Mouse (Mus musculus) forebrain, embryonic 14.5 days (tissue): ENCODE measurements around the gene Il17re. TPM values are rescaled to one million over a fixed set of nuclear protein-coding genes. Genes with fewer than 3 reads are reported as not detected.

Experiments used
- ATAC-seq: fragments of 200-750 bp; cut with Nextera tagmentation; 2 replicates; pipeline ENCODE4 v1.8.0; 2017; ENCODE audit warnings: mild to moderate bottlenecking, moderate library complexity
- DNase-seq: peaks from one replicate; pipeline ENCODE4 v3.0.0-alpha.2; 2015; ENCODE audit warnings: low spot score
- H3K27ac ChIP-seq: fragments of 300-500 bp; sonication (generic); 2 replicates; pipeline ENCODE4 v1.5.1; 2014; ENCODE audit warnings: low read depth, mild to moderate bottlenecking, control low read depth, low read length, moderate library complexity
- H3K27me3 ChIP-seq: fragments of 300-500 bp; sonication (generic); replicated peaks from 2 replicates; pipeline ENCODE4 v1.6.1; 2014; ENCODE audit warnings: low read length, control low read depth, mixed read lengths; ENCODE audit not compliant: control insufficient read depth, insufficient read depth
- H3K36me3 ChIP-seq: fragments of 300-500 bp; sonication (generic); 2 replicates; pipeline ENCODE4 v1.6.1; 2014; ENCODE audit warnings: low read length, control low read depth; ENCODE audit not compliant: control insufficient read depth, insufficient read depth
- H3K4me1 ChIP-seq: fragments of 300-500 bp; sonication (generic); 2 replicates; pipeline ENCODE4 v1.6.1; 2014; ENCODE audit warnings: antibody characterized with exemption, low read length, control low read depth; ENCODE audit not compliant: control insufficient read depth, insufficient read depth
- H3K4me2 ChIP-seq: fragments of 300-500 bp; sonication (generic); 2 replicates; pipeline ENCODE4 v1.6.1; 2014; ENCODE audit warnings: mild to moderate bottlenecking, control low read depth, low read length
- H3K4me3 ChIP-seq: fragments of 300-500 bp; sonication (generic); 2 replicates; pipeline ENCODE4 v1.5.1; 2014; ENCODE audit warnings: low read depth, low read length, control low read depth
- H3K9ac ChIP-seq: fragments of 300-500 bp; sonication (generic); 2 replicates; pipeline ENCODE4 v1.6.1; 2014; ENCODE audit warnings: mild to moderate bottlenecking, low read length, control low read depth, moderate library complexity
- H3K9me3 ChIP-seq: fragments of 300-500 bp; sonication (generic); replicated peaks from 2 replicates; pipeline ENCODE4 v1.6.1; 2016; ENCODE audit warnings: low read length, control low read depth, mixed read lengths; ENCODE audit not compliant: control insufficient read depth
- WGBS: fragments of 180-500 bp; shearing (Covaris S2); extraction: QIAGEN DNeasy Blood & Tissue Kit; methylation state at CpG from one replicate; pipeline ENCODE4 v1.1.7; 2014; 5-methylcytosine and 5-hydroxymethylcytosine counted together
- polyA plus RNA-seq: library from polyadenylated mRNA; unstranded; fragments of >200 nt; fragmentation: Nextera tagmentation; extraction: Ambion mirVana; gene quantifications from 2 replicates; pipeline ENCODE4 v1.2.1, GENCODE M21; 2014

Il17re gene
- polyA plus RNA-seq, 1 experiment from 2014 or later: not detected

- Histone ChIP-seq H3K4me3 (no peak overlapping the region), H3K9me3 (no peaks in the 10 kb centered on the region), H3K9ac (no peak overlapping the region), H3K36me3 (no peaks in the 10 kb centered on the region), H3K27me3 (no peaks in the 10 kb centered on the region), H3K4me1 (no peaks in the 10 kb centered on the region), H3K27ac (no peak overlapping the region), H3K4me2 (no peak overlapping the region)
- WGBS: 93% methylated on average over 16 of the region's 16 CpGs
- no peak for DNase-seq
- no peak for ATAC-seq
These were observed 30.3 kb upstream of the Il17re start for GRCm38 (mm10) chr6:113428006-113428405.

- DNase-seq (no peak), ATAC-seq (no peak)
- no peaks in the 10 kb centered on the region for H3K9me3 ChIP-seq
- H3K4me1 ChIP-seq: no peaks in the 10 kb centered on the region
- no peaks in the 10 kb centered on the region for H3K36me3 ChIP-seq
- 88% methylated on average over 3 of the region's 3 CpGs for WGBS
- H3K27ac ChIP-seq: no peak overlapping the region
- no peak overlapping the region for H3K9ac ChIP-seq
- H3K4me2 ChIP-seq: no peak overlapping the region
- no peak overlapping the region for H3K4me3 ChIP-seq
- no peaks in the 10 kb centered on the region for H3K27me3 ChIP-seq
These were observed 28.3 kb upstream of the Il17re start for GRCm38 (mm10) chr6:113429965-113430364.

DNA sequence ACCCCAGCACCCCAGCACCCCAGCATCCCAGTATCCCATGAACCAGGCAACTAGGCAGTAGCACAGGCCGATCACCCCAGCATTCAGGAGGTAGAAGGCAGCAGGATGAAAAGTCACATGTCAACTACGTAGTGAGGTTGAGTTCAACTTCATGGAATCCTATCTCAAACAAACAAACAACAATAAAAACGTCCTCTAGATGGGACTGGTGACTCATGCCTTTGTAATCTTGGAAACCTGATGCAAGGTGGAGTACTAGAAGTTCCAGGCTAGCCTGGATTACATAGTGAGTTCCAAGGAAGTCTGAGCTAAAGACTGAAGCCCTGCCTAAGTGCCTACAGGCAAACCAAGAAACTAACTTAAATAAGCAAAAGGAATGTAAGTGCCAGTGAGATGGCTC is 27.4 kb upstream of the Il17re start:
- H3K9me3 ChIP-seq: no peaks in the 10 kb centered on the region
- H3K27ac ChIP-seq: no peak overlapping the region
- 66% methylated on average over 3 of the region's 3 CpGs for WGBS
- H3K4me1 ChIP-seq: no peaks in the 10 kb centered on the region
- no peak overlapping the region for H3K9ac ChIP-seq
- no peak overlapping the region for H3K4me3 ChIP-seq
- ATAC-seq (no peak), DNase-seq (no peak)
- no peaks in the 10 kb centered on the region for H3K27me3 ChIP-seq
- no peaks in the 10 kb centered on the region for H3K36me3 ChIP-seq
- no peak overlapping the region for H3K4me2 ChIP-seq

GRCm38 (mm10) chr6:113431801-113432200 is 26.5 kb upstream of the Il17re start:
- no peak overlapping the region for H3K9ac ChIP-seq
- H3K4me2 ChIP-seq: no peak overlapping the region
- H3K9me3 ChIP-seq: no peaks in the 10 kb centered on the region
- no peaks in the 10 kb centered on the region for H3K4me1 ChIP-seq
- DNase-seq (no peak), ATAC-seq (no peak)
- H3K27me3 ChIP-seq: no peaks in the 10 kb centered on the region
- no peaks in the 10 kb centered on the region for H3K36me3 ChIP-seq
- no peak overlapping the region for H3K27ac ChIP-seq
- 59% methylated on average over 3 of the region's 3 CpGs for WGBS
- H3K4me3 ChIP-seq: no peak overlapping the region

DNA sequence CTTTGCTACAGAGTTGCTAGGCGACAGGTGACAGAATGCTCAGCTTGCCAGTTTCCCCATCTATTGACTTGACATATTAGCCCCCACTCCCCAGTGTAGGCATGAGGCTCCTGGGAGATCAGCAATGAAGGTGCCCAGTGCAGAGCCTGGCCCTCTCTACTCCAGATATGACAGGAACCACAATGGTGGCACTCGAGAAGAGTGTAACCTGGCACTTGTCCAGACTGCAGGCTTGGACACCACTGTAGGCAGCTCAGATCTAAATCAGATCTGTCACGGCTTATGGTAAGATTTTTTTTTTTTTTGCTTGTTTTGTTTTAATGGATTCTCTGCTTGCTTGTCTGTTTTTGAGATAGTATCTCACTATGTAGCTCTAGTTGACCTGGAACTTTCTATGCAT is 24.6 kb upstream of the Il17re start:
- H3K4me3 ChIP-seq: no peak overlapping the region
- DNase-seq (no peak), ATAC-seq (no peak)
- H3K4me2 ChIP-seq: no peak overlapping the region
- no peak overlapping the region for H3K27ac ChIP-seq
- H3K4me1 ChIP-seq: no peaks in the 10 kb centered on the region
- WGBS: 66% methylated on average over 3 of the region's 3 CpGs
- H3K27me3 ChIP-seq: no peaks in the 10 kb centered on the region
- H3K36me3 ChIP-seq: no peaks in the 10 kb centered on the region
- H3K9me3 ChIP-seq: no peaks in the 10 kb centered on the region
- H3K9ac ChIP-seq: no peak overlapping the region

- Histone ChIP-seq H3K27ac (no peak overlapping the region), H3K4me3 (no peak overlapping the region), H3K9ac (no peak overlapping the region), H3K27me3 (no peaks in the 10 kb centered on the region), H3K4me1 (no peaks in the 10 kb centered on the region), H3K4me2 (no peak overlapping the region), H3K36me3 (no peaks in the 10 kb centered on the region), H3K9me3 (no peaks in the 10 kb centered on the region)
- no peak for DNase-seq
- WGBS: 78% methylated on average over 7 of the region's 7 CpGs
- no peak for ATAC-seq
These were observed 23.6 kb upstream of the Il17re start for GRCm38 (mm10) chr6:113434691-113435090.

- DNase-seq: no peak
- no peaks in the 10 kb centered on the region for H3K9me3 ChIP-seq
- H3K9ac ChIP-seq: no peak within 1 kb of the TSS
- H3K4me3 ChIP-seq: no peak within 1 kb of the TSS
- no peaks in the 10 kb centered on the region for H3K27me3 ChIP-seq
- no peak within 1 kb of the TSS for H3K4me2 ChIP-seq
- H3K36me3 ChIP-seq: no peaks in the 10 kb centered on the region
- H3K27ac ChIP-seq: no peak within 1 kb of the TSS
- no peak for ATAC-seq
- no peaks in the 10 kb centered on the region for H3K4me1 ChIP-seq
- 74% methylated on average over 9 of the region's 9 CpGs for WGBS
These were observed 22.5 kb upstream of the Il17re start, which contains the start of gene Cidec for GRCm38 (mm10) chr6:113435664-113436205. Cidec (minus strand) TSS chr6:113435760.

DNA sequence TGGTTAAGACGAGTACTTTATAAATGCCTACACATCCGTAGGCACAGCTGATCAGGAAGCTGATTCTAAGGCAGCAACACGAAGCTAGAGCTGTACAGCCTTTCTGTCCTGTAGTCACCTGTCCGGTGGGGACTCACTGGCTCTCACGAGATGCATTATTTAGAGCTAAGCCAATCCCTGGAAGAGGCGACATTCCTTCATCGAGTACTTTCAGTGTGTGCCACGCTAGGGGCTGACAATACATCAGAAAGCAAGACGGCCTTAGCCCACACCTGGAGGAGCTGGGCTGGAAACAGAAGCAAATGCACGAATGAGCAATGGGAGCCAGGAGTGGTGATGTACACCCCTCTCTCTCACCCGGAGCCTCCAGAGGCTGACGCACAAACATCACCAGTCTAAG is 21.1 kb upstream of the Il17re start:
- 81% methylated on average over 12 of the region's 12 CpGs for whole genome bisulfite sequencing
- no peaks in the 10 kb centered on the region for H3K9me3 ChIP-seq
- H3K4me2 ChIP-seq: no peak overlapping the region
- H3K27ac ChIP-seq: no peak overlapping the region
- no peak overlapping the region for H3K4me3 ChIP-seq
- no peaks in the 10 kb centered on the region for H3K4me1 ChIP-seq
- DNase-seq (no peak), ATAC-seq (no peak)
- H3K36me3 ChIP-seq: no peaks in the 10 kb centered on the region
- H3K9ac ChIP-seq: no peak overlapping the region
- no peaks in the 10 kb centered on the region for H3K27me3 ChIP-seq

- H3K36me3 ChIP-seq: no peaks in the 10 kb centered on the region
- H3K27me3 ChIP-seq: no peaks in the 10 kb centered on the region
- ATAC-seq: no peak
- no peaks in the 10 kb centered on the region for H3K9me3 ChIP-seq
- no peak overlapping the region for H3K4me3 ChIP-seq
- 68% methylated on average over 12 of the region's 12 CpGs for WGBS
- no peak overlapping the region for H3K9ac ChIP-seq
- DNase-seq: no peak
- 0 out of 2 replicates have a peak, but pooled peaks cover 7% of the 10 kb centered on the region for H3K4me1 ChIP-seq
- H3K27ac ChIP-seq: no peak overlapping the region
- H3K4me2 ChIP-seq: no peak overlapping the region
These were observed 19.4 kb upstream of the Il17re start for GRCm38 (mm10) chr6:113438721-113439430.
